Mouse (Mus musculus) activated CD4-positive, CD25-positive, alpha-beta regulatory T cell, adult 4 months (primary cell): Measurements from ENCODE around the gene Dkk3. TPM values are rescaled to one million over a fixed set of nuclear protein-coding genes. Genes with fewer than 3 reads are reported as not detected.
"Not testable (repeated sequence)": the region's sequence is repeated elsewhere in the genome, so short reads cannot be mapped to it uniquely, and the experiment has no call there.

ENCODE experiments used
- ATAC-seq: one replicate; pipeline ENCODE4 v1.8.0; 2017
- polyA plus RNA-seq, 2 experiments: library from polyadenylated mRNA; unstranded; fragments of 100-300 nt; shearing (Covaris generic); gene quantifications; one replicate each; pipeline ENCODE4 v1.2.1; 2017

Dkk3 gene
- polyA plus RNA-seq, 2 experiments from 2014 or later, result 0.42 to 0.54 TPM

DNA sequence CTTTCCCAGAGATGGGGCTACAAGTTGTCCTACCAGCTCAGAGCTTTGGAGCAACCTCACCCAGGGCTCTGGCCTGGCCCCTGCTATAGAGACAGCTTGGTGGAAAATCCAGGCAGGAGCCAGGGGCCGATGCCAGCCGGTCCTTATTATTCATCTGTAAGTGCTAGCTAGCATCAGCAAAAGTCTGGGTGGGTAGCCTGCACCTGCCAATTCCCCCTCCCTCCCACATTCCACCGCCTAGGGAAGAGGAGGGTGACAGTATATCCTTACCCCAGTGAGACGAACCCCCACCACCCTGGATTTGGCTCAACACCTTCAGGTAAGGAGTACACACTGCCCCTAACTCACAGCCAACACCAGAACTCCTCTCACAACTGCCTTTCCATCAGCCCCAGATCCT is 30.9 kb downstream of the Dkk3 start:
- ATAC-seq, result no peak

DNA sequence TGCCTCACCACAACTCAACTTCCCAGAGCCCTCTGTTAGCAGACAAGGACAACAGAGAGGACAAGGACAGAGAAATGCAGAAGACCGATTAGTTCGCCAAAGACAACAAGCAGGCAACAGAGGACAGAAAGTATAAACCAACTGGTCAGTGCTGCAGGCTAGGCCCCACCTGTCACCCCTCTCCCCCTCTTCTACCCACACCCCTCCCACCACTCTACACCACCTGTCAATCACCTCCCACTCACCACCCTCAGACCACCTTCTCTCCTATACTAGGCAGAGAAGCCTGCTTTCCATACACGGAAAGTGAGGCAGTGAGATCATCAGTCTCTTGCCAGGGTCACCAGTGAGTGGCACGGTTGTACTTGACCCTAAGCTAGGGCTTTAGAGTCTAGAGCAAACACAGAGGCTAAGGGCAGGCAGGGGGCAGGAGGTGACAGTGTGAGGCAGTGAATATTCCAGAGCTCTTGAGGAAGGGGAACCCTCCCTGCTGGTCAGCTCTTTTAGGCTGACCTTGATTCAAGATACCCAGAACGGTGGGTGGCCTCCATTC is 31.7 kb downstream of the Dkk3 start:
- no peak for ATAC-seq

DNA sequence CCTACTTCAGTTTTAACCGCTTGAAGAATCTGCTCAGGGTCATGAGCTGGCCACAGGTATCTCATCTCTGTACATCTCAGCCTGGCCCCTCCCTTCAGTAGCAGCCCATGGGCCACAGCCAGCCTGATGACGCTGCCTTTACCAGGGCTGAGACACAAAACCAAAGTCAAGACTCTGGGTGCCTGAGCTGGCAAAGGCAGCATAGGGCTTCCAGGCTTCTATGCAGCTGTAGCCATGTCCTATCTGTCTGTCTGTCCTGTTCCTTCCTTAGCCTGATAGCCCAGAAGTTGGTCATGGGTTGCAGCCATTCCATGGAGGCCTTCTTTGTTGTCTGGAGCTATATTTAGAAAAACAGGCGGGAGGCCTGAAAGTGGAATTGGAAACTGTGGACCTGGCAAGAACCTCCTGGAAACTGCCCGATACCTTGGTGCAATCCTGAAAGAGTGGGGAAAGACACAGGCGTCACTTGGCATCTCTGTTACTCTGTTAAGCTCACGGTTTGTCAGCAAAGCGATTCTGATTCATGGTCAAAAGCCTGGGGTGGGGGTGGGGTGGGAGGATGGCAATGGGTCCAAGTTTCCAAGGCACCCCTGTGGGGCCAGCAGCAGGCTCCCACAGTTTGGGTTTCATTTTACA is 33.1 kb downstream of the Dkk3 start:
- ATAC-seq, result no peak

DNA sequence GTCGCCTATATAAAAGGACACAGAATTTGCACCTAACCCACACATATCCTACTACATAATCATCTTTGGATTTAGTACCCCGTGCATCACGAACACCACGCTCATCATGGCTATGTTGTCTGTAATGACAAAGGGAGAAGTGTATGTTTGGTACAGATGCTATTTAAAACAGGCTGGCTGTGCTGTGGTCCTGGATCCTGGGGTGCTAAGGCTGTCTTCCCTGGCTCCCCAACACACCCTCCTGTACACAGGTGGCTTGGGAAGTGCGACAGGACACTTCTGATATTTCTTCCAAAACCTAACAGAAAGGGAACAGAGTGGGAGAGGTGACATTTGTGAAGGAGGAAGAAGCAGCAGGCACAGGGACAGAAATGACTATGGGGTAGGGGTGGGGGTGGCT is 35.2 kb downstream of the Dkk3 start:
- no peak for ATAC-seq

DNA sequence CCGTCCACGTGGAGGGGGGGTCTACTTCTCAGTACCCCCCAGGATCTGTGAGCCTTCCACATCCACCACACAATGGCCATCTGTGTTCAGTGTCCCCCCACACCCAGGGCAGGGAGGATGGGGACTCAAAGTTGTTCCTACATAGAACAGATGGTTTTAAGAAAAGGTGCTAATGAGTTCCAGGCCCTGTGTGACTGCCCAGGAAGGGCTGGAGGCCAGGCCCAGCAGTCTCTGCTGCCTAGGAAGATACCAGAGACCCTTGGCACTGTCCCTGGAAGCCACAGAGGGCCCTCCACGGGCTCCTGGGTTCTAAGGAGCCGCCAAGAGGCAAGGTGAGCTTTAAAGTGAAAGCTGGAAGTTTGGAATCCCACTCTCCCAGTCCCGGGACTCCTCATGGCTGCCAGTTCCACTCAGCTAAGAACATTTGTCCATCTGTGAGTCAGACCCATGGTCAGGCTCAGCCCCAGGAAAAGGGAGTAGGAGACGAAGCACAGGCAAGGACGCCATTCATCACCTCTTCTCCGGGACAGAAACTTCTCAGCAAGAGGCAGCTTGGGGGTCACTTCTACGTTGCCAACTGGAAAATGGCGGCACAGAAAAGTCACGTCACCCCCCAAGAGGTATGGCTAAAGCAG is 36.9 kb downstream of the Dkk3 start:
- ATAC-seq, result no peak

DNA sequence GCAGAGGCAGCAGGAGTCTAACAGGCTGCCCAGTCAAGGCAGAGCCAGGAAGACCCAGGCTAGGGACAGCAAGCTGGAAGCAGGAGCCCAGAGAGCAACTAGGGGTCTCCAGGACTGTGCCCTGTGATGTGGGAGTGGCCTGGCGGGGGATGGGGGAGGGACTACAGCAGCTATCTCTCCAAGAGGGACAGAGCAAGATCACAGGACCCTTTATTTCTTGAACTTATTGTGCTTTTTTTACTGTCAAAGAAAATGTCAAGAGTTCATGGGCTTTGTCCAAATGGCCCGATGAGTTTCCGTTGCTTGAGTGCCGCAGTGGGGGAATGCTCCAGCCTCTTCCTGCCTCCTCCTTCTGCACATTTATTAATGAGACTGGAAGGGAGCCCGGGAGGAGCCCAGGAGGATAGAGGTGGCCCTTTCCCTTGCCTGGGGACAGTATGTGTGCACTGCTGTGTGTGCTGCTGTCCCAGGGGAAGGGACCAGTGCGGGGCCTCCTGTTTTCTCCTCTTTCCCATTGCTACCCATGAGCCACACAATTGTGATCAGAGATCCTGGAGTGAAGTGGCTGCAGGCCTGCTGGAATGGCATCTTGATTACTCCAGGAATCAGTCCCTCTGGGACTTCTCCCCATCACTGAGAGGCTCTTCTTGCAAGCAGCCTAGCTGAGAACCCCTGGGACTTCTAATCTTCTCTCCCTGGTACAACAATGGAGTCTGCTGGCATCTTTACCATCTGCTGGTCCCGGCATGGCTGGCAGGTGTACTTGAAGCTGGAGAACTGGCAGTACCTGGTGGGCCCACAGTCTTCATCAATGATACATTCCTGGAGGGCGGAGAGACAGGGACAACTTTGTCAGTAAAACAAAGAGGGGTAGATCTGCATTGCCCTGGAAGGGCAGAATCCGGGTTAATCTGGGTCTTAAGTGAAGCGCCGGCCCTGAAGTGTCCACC is 37.7 kb downstream of the Dkk3 start:
- ATAC-seq, result no peak

DNA sequence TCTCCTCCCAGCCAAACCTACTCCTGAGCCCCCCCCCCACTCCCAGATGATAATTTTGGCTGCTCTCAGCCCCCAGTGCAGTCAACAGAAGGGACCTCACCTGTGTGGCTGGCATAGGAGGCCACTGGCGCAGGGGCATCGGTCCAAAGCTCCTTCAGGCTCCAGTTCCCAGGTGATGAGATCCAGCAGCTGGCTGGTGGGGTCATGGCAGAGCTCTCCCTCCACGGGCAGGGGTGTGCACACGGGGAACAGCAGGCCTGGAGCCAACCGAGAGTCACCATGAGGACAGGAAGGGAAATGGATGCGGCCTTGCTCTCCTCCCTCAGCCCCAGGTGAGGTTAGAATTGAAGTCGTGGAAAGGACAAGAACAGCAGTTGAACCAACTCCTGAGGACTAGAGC is 39.6 kb downstream of the Dkk3 start:
- ATAC-seq, result no peak

DNA sequence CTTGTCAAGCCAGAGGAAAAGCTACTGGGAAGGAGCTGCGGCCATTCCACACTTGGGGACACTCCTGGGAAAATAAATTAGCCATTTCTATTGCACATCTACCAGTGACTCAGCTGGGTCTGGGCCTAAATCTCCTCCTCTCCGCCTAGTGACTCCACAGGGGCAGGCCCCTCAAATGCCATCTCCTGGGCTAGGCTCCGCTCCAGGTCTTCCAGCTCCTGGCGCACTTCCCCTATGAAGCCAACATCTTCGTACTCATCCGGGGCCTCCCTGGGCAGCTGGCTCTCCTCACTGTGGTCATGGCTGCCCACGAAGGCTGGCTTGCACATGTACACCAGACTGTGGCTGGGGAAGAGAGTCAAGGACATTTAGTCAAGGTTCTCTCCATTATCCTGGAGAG is 40.8 kb downstream of the Dkk3 start:
- no peak for ATAC-seq

DNA sequence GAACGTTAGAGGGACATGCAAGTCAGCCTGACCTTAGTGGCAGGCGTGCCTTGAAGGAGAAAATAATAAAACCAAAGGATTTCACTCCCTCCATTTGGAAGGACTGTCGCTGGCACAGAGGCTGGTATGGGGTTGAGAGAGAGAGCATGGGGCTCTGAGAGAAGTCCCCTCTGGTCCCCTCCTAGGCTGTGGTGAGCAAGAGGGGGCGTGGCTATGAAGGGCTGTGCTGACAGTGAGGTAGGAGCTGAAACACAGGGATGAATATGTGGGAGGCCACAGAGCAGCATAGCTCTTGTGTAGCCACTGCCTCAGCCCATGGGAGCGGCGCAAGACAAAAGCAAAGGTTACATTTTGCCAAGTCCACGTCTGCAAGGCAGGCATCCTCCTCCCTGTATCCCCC is 41.4 kb downstream of the Dkk3 start:
- ATAC-seq, result no peak

DNA sequence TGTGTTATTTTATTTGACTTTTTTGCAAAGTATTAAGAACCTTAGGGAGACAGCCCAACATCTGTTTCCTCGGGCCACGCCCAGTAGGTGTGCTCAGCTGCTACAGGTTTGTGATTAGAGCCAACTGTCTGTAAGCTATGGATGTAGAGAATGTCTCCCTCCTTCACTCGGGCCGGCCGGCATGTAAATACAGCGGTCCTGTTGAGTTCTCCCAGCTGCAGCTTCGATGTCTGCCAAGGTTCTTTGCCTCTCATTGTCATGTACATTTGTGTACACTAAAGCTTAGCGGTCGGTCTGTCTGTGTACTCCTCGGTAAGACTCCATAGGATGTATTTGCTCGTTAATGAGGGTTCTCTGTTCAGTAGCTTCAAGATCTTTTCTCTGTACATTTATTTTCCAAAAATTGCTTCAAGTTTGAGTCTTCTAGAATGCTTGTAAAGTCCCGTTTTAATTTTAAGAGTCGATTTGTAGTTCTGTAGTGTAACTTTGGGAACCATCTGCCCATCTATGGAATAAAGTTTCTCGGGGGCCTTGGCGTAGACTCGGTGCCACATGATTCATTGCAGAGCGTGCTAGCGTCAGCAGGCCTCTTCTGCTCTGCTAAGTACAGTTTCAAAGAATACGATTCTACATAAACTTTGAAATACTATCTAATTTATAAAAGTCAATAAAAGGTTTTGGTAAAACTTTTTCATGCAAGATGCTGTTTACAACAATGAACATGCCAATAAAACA is 48.1 kb downstream of the Dkk3 start:
- ATAC-seq, result no peak

DNA sequence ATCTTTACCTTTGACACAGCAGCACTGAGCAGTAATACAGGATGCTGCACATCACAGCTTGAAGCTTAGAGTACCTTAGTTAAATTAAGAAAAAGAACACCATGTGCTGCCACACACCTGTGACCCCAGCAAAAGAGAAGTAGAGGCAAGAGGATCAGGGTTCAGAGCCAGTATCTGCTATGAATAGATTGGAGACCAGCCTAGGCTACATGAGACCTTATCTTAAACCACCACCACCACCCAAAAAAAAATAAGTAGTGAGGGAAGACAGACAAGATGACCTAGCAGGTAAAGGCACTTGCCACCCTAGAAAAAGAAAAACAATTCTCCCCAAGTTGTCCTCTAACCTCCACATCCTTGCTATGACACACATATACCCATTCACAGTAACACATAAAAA is 50.1 kb downstream of the Dkk3 start:
- ATAC-seq, result no peak

DNA sequence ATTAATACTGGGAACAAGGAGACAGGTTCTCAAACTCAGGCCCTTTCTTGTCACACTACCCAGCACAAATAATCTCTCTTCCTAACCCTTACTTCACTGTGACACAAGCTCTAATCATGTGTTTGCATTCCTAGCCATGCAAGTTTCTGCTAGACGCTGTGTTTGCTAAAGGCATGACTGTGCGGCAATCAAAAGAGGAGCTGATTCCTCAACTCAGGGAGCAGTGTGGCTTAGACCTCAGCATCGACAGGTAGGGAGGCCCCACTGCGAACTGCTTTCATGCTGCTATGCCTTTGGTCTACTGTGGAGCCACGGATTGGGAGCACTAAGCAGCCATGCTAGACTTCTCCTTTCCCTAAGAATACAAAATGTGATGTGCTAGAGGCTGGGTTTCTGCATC is 55.0 kb downstream of the Dkk3 start:
- no peak for ATAC-seq

DNA sequence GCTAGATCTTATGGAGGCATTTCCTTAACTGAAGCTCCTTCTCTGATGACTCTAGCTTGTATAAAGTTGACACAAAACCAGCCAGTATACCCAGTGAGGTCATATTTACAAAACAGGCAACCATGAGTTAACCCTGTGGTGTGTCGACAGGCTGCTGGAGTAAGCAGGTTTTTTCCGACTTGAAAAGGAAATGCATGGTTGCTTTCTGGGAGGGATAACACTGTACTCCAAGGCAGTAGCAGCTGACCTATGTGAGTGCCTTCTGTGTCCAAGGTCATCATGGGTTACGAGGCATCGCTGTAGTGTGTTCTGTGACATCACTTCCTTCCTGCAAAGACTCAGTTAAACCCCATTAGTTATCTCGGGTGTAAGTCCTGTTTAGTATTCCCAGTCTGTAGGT is 55.9 kb downstream of the Dkk3 start:
- no peak for ATAC-seq

DNA sequence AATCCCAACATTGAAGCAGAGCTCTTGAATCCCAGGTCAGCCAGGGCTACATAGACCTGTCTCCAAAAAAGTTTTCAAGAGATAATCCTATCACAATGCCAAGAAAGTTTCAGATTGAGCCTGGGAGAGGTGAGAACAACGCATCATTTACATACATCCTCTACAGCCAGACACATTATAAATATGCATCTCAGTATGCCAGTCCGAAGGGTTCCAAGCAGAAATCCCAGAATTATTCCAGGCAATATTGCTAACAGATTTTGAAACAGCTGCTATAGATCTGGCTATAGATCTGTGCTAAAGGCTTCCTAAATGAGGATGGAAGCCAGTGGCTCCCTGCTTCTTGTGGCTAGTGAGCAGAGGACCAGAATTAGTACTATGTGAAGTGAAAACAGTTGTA is 58.0 kb downstream of the Dkk3 start:
- ATAC-seq, result no peak

DNA sequence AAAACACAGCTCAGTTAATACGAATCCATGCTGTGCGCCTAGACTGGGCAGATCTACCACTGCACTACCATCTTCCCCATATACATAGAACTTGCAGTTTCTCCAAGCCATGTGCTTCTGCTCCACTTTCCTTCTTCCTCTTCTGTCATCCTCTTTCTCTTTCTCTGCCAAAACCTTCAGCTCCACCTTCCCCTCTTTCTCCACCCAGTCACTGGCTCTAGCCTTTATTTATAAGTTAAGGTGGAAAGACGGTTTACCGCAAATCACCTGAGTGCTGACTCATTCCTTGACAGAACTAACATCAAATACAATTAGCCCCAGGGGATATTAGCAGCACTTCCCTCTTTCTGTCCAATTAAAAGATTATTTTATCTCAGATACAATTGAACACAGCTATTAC is 63.9 kb downstream of the Dkk3 start:
- ATAC-seq, result not testable (repeated sequence)

DNA sequence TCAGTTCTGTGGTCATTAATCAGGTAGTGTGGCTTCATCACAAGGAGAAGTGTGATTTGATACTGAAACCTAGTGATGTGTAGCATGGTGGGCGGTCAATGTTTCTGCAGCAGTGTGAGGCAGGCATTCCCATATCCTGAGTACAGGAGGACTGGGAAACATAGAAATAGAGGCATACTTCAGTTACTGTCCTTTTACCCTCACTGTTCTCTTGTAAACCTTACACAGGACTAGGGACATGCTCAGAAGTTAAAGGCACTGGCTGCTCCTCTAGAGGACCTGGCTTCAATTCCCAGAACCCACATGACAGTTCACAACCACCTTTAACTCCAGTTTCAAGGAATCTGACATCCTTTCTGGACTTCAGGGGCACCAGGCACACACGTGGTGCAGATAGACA is 72.7 kb downstream of the Dkk3 start:
- ATAC-seq, result no peak

DNA sequence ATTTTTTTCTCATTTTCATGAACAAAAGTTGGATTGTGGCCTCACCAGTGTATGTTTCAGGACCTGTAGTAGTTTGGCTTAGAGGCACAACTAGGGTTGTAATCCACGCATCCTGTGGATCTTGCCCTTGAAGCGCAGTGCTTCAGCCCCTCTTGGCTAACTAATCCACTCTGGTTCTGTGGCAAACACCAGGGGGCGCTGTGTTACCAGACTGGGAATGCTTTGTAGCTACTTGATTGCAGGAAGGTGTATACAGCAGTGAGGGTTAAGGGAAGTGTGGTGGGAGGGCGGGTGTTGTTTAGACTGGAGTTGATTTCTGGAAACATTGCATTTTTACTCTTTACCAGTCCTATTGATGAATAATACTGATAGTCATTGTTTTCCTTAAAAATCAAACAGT is 73.8 kb downstream of the Dkk3 start:
- peak; percentile 52 for ATAC-seq

DNA sequence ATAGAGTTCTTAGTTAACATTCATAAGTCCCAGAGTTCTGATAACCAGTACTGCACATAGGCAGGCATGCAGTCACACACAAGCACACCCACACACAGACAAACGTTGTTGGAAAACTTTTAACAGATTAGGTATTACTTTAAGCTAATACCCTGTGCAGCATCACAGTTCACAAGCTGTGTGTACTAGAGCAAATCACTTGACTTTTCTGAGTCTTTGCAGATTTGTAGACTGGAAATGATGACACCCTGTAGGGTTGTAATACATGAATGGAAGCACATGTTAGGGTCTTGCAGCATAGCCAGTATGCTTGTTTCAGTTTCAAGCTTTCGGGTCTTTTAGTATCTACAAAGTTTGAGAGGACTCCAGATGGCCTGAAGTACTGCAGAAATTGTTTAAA is 74.6 kb downstream of the Dkk3 start:
- no peak for ATAC-seq

DNA sequence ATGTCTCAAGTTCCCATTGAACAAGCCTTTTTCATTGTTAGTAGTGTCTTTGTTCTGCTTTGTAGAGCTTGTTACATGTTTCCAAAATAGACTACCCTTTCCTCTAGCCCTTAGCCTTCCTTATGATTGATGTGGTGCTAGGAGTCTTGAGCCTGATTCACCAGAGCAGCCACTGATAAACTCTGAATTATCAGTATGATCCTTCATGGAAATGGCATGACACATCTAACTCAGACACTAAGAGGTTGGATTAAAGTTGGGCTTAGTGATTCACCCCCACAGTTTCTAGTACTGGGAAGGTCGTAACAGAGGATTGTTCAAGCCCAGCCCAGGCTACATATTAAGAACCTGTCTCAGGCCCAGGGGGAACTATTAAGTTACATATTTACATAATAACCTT is 76.2 kb downstream of the Dkk3 start:
- ATAC-seq, result no peak

DNA sequence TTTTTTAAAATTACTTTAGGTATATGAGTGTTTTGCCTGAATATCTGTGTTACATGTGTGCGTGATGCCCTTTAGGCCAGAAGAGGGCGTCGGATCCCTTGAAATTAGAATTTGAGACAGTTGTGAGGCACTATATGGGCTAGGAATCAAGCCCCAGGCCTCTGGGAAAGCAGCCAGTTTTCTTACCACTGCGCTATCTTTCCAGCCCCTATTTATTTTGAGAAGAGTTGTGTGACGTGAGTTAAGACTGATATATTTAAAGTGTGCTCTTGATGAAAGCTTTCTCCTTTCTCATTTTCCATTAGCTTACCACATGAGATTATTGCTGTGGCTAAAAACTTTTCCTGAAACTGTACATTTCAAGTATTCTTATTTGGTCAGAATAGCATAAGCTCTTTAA is 84.0 kb downstream of the Dkk3 start:
- no peak for ATAC-seq
